Mouse (Mus musculus): ENCODE data around the gene Emcn.

- no peak for TF ChIP-seq CTCF (conservative IDR thresholded peaks at IDR 0.05; ENCODE audit: low read length)
- TF ChIP-seq POU5F1 (IDR thresholded peaks at IDR 0.05; ENCODE audit: borderline replicate concordance, low read length): no peak
- TF ChIP-seq NANOG (IDR thresholded peaks at IDR 0.05; ENCODE audit: borderline replicate concordance, low read length): no peak
These were observed 38.1 kb upstream of the Emcn start for GRCm38 (mm10) chr3:137302804-137303203.

Data from E14TG2a.4 (cell line).